Mouse (Mus musculus): ENCODE measurements around the gene Usp35. TPM values are rescaled to one million over a fixed set of nuclear protein-coding genes. Genes with fewer than 3 reads are reported as not detected.

Usp35 gene
- total and polyA plus RNA-seq, 3 experiments: 0.58 to 2.2 TPM; not detected in 1

DNA sequence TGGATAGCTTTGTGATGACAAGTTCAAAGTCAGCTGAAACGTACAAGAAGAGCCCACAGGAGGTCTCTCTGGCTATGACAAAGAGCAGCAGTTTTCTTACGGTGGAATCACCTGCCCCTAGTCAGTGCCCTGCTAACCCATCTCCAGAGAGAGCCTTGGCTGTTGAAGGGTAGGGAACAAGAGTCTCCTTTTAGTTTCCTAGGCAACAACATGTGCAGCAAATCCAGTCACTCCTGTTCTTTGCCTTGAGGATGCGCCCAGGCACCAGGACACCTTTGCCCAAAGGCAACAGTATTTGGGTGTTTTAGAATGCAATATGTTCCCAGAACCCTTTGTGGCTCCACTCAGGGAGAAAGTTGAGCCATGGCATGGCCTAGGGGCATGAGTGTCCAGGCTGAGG lies 16.5 kb upstream of the Usp35 start:
- no peak for TF ChIP-seq EP300 (IDR thresholded peaks at IDR 0.05; ENCODE audit: low read depth in 1 of 2, low read length in 2 of 2)
- no peak for TF ChIP-seq JUND (IDR thresholded peaks at IDR 0.05; ENCODE audit: low read depth, low read length)
- no peak for TF ChIP-seq USF1 (IDR thresholded peaks at IDR 0.05; ENCODE audit: low read depth, low read length)
- no peak for TF ChIP-seq GABPA (IDR thresholded peaks at IDR 0.05; ENCODE audit: low read depth, low read length)
- TF ChIP-seq ZKSCAN1 (IDR thresholded peaks at IDR 0.05; ENCODE audit: low read depth, low read length): no peak
- no peak for TF ChIP-seq KAT2A (conservative IDR thresholded peaks at IDR 0.05; ENCODE audit: low read depth, low read length)
- no peak for TF ChIP-seq NELFE (IDR thresholded peaks at IDR 0.05; ENCODE audit: low read depth, low read length)
- TF ChIP-seq TAL1 (IDR thresholded peaks at IDR 0.05; ENCODE audit: low read length): no peak
- no peak for TF ChIP-seq MXI1 (IDR thresholded peaks at IDR 0.05; ENCODE audit: low read depth, low read length)
- TF ChIP-seq POLR2A (IDR thresholded peaks at IDR 0.05; ENCODE audit: control insufficient read depth in 1 of 2, insufficient read depth in 1 of 2, low read depth in 1 of 2, low read length in 2 of 2, poor library complexity in 1 of 2): no peak
- no peak for TF ChIP-seq UBTF (IDR thresholded peaks at IDR 0.05; ENCODE audit: borderline replicate concordance, insufficient read depth, low read depth, low read length)
- TF ChIP-seq MAFK (IDR thresholded peaks at IDR 0.05; ENCODE audit: borderline replicate concordance, low read depth, low read length): no peak
- no peak for TF ChIP-seq MEF2A (IDR thresholded peaks at IDR 0.05; ENCODE audit: extremely low read depth, insufficient replicate concordance, low read depth, low read length, poor library complexity, severe bottlenecking)
- no peak for TF ChIP-seq CHD2 (IDR thresholded peaks at IDR 0.05; ENCODE audit: low read length)
- no peak for TF ChIP-seq TBP (IDR thresholded peaks at IDR 0.05; ENCODE audit: low read depth, low read length)

DNA sequence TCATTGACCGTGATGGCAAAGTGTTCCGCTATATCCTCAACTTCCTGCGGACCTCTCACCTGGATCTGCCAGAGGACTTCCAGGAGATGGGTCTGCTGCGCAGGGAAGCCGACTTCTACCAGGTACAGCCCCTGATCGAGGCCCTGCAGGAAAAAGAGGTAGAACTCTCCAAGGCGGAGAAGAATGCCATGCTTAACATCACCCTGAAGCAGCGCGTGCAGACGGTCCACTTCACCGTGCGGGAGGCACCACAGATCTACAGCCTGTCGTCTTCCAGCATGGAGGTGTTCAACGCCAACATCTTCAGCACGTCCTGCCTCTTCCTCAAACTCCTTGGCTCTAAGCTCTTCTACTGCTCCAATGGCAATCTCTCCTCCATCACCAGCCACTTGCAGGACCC lies 15.6 kb upstream of the Usp35 start:
- Histone ChIP-seq H3K9ac (ENCODE audit: control insufficient read depth, low read depth, low read length, poor library complexity, severe bottlenecking) (no peak overlapping the region), H3K9me3 (replicated peaks; ENCODE audit: insufficient read depth, low read length) (no peaks in the 10 kb centered on the region), H3K4me3 (ENCODE audit: control insufficient read depth in 1 of 2, insufficient read depth in 1 of 2, low read depth in 2 of 2, low read length in 2 of 2) (no peak overlapping the region), H3K4me1 (ENCODE audit: control insufficient read depth in 1 of 2, insufficient read depth in 2 of 2, low read length in 2 of 2) (peaks cover 6 to 15% of the 10 kb centered on the region in 2 experiments), H3K27me3 (ENCODE audit: control insufficient read depth in 1 of 2, insufficient read depth in 2 of 2, low read length in 2 of 2) (no peaks in the 10 kb centered on the region), H3K36me3 (ENCODE audit: control insufficient read depth in 1 of 2, insufficient read depth in 2 of 2, low read length in 2 of 2) (peaks cover 0 to 7% of the 10 kb centered on the region in 2 experiments; a peak in 2 of 4 replicates), H3K79me2 (ENCODE audit: control insufficient read depth, insufficient read depth, low read length, poor library complexity) (no peaks in the 10 kb centered on the region), H3K27ac (ENCODE audit: control insufficient read depth, low read depth, low read length) (no peak overlapping the region)
- no peak for TF ChIP-seq BHLHE40 (IDR thresholded peaks at IDR 0.05; ENCODE audit: borderline replicate concordance, low read depth, low read length)
- no peak for TF ChIP-seq USF2 (IDR thresholded peaks at IDR 0.05; ENCODE audit: borderline replicate concordance in 1 of 2, insufficient read depth in 1 of 2, low read depth in 1 of 2, low read length in 2 of 2)
- TF ChIP-seq KAT2A (conservative IDR thresholded peaks at IDR 0.05; ENCODE audit: low read depth, low read length): no peak
- no peak for TF ChIP-seq RAD21 (IDR thresholded peaks at IDR 0.05; ENCODE audit: low read depth, low read length)
- TF ChIP-seq POLR2AphosphoS2 (IDR thresholded peaks at IDR 0.05; ENCODE audit: low read length): no peak
- TF ChIP-seq RCOR1 (IDR thresholded peaks at IDR 0.05; ENCODE audit: low read depth, low read length): no peak
- DNase-seq (ENCODE audit: low read depth, low spot score): no peak

More for the DNA sequence above, 16.5 kb upstream of the Usp35 start:
- DNase-seq (ENCODE audit: low read depth, low spot score): no peak
- H3K9me3 ChIP-seq (replicated peaks; ENCODE audit: insufficient read depth, low read length): no peaks in the 10 kb centered on the region
- no peaks in the 10 kb centered on the region for H3K79me2 ChIP-seq (ENCODE audit: control insufficient read depth, insufficient read depth, low read length, poor library complexity)
- no peaks in the 10 kb centered on the region for H3K27me3 ChIP-seq (ENCODE audit: control insufficient read depth in 1 of 2, insufficient read depth in 2 of 2, low read length in 2 of 2)
- no peak overlapping the region for H3K4me3 ChIP-seq (ENCODE audit: control insufficient read depth in 1 of 2, insufficient read depth in 1 of 2, low read depth in 2 of 2, low read length in 2 of 2)
- H3K4me1 ChIP-seq (ENCODE audit: control insufficient read depth in 1 of 2, insufficient read depth in 2 of 2, low read length in 2 of 2): peaks cover 2 to 8% of the 10 kb centered on the region in 2 experiments; a peak in 3 of 4 replicates
- H3K9ac ChIP-seq (ENCODE audit: control insufficient read depth, low read depth, low read length, poor library complexity, severe bottlenecking): no peak overlapping the region
- no peak overlapping the region for H3K27ac ChIP-seq (ENCODE audit: control insufficient read depth, low read depth, low read length)
- 0 out of 4 replicates have a peak, but pooled peaks cover 0 to 3% of the 10 kb centered on the region in 2 experiments for H3K36me3 ChIP-seq (ENCODE audit: control insufficient read depth in 1 of 2, insufficient read depth in 2 of 2, low read length in 2 of 2)
